Mouse (Mus musculus) embryonic facial prominence, embryonic 15.5 days (tissue): ENCODE data around the gene Olfr332. TPM values are rescaled to one million over a fixed set of nuclear protein-coding genes. Genes with fewer than 3 reads are reported as not detected.

Source experiments
- polyA plus RNA-seq: library from polyadenylated mRNA; unstranded; fragments of >200 nt; fragmentation: Nextera tagmentation; extraction: Ambion mirVana; gene quantifications from 2 replicates; pipeline ENCODE4 v1.2.1, GENCODE M21; 2015

Gene Olfr332
- polyA plus RNA-seq, 1 experiment from 2014 or later: 0.31 TPM

Other genes with a start within 250 kb of the Olfr332 start
- gene 4930438A08Rik, start 217.8 kb downstream of the Olfr332 start, polyA plus RNA-seq: 2.0 and 2.4 TPM in 2 replicates
- gene Zfp692, start 185.5 kb downstream of the Olfr332 start, polyA plus RNA-seq: 33.1 and 37.1 TPM in 2 replicates
- gene Zfp672, start 162.2 kb downstream of the Olfr332 start, polyA plus RNA-seq: 39.6 and 41.0 TPM in 2 replicates
- 34.0 and 38.7 TPM in 2 replicates for gene Sh3bp5l, start 161.8 kb downstream of the Olfr332 start, polyA plus RNA-seq
- 0.20 and 0.35 TPM in 2 replicates for gene Lypd8, start 113.5 kb downstream of the Olfr332 start, polyA plus RNA-seq
- gene 1810065E05Rik, start 71.4 kb downstream of the Olfr332 start, polyA plus RNA-seq: not detected in 2 replicates
- gene Gm12253, start 60.0 kb downstream of the Olfr332 start, polyA plus RNA-seq: not detected in 2 replicates
- gene Lypd9, start 39.6 kb downstream of the Olfr332 start, polyA plus RNA-seq: not detected in 2 replicates
- 0.24 and 0.29 TPM in 2 replicates for gene Olfr30, start 30.3 kb downstream of the Olfr332 start, polyA plus RNA-seq
- gene Olfr331, start 10.0 kb upstream of the Olfr332 start, polyA plus RNA-seq: not detected in 2 replicates
- gene Olfr330, start 42.3 kb upstream of the Olfr332 start, polyA plus RNA-seq: 0.14 and 0.36 TPM in 2 replicates
- gene Olfr329-ps, start 53.9 kb upstream of the Olfr332 start, polyA plus RNA-seq: 0.16 TPM in 1 of 2 replicates, not detected in the other
- 0.08 TPM in 1 of 2 replicates, not detected in the other for gene Olfr328, start 63.1 kb upstream of the Olfr332 start, polyA plus RNA-seq
- gene Olfr224, start 78.0 kb upstream of the Olfr332 start, polyA plus RNA-seq: 0.12 TPM in 1 of 2 replicates, not detected in the other
- not detected in 2 replicates for gene Olfr325, start 85.2 kb upstream of the Olfr332 start, polyA plus RNA-seq
- gene Olfr324, start 102.6 kb upstream of the Olfr332 start, polyA plus RNA-seq: not detected in 2 replicates
- not detected in 2 replicates for gene 2210407C18Rik, start 123.5 kb upstream of the Olfr332 start, polyA plus RNA-seq
- 0.12 and 0.16 TPM in 2 replicates for gene Olfr323, start 137.9 kb upstream of the Olfr332 start, polyA plus RNA-seq
- 0.08 TPM in 1 of 2 replicates, not detected in the other for gene Trim58, start 147.9 kb upstream of the Olfr332 start, polyA plus RNA-seq
- 0.11 TPM in 1 of 2 replicates, not detected in the other for gene Olfr322, start 166.2 kb upstream of the Olfr332 start, polyA plus RNA-seq
- not detected in 2 replicates for gene Olfr320, start 188.5 kb upstream of the Olfr332 start, polyA plus RNA-seq
- gene Olfr319, start 206.6 kb upstream of the Olfr332 start, polyA plus RNA-seq: not detected in 2 replicates
- not detected in 2 replicates for gene Olfr318, start 231.5 kb upstream of the Olfr332 start, polyA plus RNA-seq
- 0.11 TPM in 1 of 2 replicates, not detected in the other for gene Olfr317, start 246.7 kb upstream of the Olfr332 start, polyA plus RNA-seq